Mouse (Mus musculus): ENCODE measurements around the gene Nrros.

The Nrros gene

DNA sequence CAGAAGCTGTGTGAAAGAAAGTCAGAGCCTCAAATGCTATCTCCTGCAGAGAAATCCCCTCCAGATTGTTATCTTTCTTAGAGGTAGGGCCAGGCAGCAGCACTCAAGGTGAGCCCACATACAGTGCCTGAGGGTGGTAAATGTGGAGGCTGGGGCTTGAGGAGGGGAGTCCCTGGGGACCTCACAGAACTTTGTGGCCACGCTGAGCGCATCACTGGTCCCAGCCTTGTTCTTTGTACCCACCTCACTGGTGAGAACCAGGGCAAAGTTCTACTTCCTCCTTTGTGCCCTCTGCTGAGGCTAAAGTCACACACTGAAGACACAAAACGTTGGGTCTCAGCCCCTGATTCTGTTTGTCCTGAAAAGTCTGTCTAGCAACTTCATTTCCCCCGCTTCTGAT, 2.0 kb downstream of the Nrros start:
- no peak for DNase-seq (ENCODE audit: low read depth, low spot score)

DNA sequence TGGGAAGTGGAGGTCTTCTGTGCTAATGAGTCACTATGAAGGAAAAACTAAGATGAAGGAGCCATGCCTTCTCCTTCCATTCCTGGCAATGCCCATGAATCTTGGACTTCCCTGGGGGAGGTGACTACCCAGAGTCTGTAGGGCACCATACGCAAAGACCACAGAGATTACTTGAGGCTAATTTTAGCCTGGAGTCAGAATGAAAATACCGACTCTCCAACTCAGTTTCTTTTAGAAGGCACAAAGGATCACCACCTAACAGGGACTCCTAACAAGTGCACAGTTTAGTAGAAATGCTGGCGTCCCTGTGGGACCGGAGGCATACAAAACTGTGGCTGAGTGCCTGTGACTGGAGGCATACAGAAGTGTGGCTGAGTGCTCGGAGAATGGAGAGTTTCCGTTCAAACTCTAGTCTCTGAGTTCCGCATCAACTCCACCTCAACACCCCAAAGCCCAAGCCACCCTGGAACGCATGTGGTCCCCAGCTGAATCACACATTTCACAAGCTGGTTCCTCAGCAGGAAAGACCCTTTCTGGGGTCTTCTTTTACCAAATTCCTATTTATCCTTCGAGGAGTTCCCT, 4.6 kb downstream of the Nrros start:
- DNase-seq (ENCODE audit: low read depth, low spot score): no peak

DNA sequence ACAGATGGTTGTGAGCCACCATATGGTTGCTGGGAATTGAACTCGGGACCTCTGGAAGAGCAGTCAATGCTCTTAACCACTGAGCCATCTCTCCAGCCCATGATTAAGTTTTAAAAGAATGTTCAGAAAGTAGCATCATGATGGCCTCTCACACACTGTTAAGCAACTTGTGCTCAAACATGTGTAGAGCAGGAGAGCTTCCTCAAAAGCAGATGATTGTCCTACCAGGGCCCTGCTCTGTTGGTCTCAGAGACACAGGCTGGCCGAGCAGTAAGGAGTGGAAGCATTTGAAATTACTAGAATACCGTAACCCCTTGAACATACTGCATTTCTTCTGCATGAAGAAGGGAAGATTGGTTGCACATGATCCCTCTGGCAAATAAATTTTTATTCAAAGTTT, 6.4 kb downstream of the Nrros start:
- DNase-seq (ENCODE audit: low read depth, low spot score): no peak

DNA sequence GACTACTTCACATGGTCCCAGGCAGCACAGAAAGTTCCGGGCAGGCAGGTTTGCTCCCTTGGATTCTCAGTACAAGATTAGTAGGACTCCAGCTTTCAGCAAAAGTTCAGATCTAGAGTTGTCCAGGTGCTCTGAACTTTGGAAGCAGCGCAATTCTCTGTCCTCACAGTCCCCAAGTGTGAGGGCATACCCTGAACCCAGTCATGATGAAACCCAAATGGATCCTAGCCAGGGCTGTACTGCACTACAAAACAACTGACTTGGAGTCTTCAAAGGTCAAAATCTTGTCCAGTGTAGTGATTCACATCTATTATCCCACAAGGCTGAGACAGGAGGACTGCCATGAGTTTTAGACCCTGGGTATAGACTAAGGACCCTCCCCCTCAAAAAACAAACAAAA, 8.0 kb downstream of the Nrros start:
- no peak for DNase-seq (ENCODE audit: low read depth, low spot score)

DNA sequence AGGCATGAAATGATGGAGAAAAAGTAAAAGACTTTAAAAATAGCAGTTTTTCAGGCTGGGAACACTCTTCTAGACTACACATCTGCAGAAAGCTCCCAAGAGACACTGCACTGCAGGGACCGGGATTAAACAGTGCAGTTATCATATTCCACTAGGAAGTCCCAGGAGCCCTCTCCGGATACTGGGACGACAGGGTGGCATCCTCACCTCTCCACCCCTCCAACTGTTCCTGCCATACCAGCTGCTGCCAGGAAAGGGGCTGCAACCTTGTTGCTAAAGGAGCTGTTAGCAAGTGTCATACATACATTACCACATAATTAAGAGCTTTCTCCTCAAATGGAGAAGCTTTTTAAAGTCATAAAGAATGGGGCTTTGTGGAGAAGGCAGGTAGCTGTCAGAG, 8.7 kb downstream of the Nrros start:
- DNase-seq (ENCODE audit: low read depth, low spot score): no peak

DNA sequence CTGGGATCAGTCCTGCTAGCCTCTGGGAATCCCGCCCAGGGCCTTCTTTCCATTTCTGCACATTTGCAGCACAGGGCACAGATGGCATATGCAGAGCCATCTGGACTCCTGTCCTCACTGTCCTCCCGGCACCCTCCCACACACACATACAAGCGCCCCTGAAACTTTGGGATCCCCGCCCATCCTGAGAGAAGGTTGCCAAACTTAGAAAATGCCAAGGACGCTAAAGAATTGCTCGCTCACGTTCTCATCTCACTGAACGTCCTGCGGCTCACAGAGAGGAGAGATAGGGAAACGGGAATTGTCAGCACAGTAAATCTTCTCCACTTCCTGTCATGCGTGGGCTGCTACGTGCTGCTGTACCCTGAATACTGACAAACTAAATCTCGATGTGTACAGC, 11.0 kb downstream of the Nrros start:
- DNase-seq (ENCODE audit: low read depth, low spot score): no peak

DNA sequence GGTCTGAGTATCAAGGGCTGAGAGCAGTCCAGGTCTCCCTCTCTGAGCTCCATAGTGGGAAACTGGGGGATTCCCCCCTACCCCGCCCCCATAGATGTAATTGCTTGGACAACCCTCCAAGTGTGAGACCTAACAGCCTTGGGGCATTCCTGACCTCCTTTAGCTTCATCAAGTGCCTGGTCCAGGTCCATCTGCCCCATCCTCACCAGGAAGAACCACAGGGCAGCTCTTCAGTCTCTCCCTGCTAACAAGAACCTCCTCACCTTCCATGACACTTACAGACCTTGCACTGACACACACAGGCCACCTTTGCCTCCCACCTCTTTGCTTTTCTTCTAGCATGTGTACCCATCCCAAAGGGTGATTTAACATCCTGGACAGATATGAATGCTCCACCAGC, 11.4 kb downstream of the Nrros start:
- DNase-seq (ENCODE audit: low read depth, low spot score): no peak

DNA sequence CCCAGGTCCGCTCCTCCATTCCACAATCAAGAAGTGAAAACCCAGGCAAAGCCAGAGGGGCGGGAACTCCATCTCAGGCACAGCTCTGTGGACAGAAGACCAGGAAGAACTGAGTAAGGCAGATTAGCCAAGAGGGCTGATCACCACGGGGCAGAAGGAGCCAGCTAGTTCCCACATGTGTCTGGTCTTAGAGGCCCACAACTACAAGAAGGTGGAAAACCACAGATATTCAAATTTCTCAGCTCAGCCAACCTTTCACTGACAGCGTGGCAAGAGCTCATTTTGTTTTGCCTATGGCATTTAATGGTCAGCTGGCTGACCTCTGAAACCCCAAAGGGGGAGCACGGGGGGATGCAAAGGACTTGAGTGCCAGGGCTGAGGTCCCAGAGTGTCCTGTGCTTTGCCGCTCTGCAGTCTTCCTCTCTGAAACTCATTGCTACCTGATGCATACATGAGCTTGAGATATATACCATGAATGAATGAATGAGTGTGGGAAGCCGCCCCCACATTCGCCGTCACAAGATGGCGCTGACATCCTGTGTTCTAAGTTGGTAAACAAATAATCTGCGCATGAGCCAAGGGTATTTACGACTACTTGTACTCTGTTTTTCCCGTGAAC, 17.7 kb downstream of the Nrros start:
- no peak for DNase-seq (ENCODE audit: low read depth, low spot score)

DNA sequence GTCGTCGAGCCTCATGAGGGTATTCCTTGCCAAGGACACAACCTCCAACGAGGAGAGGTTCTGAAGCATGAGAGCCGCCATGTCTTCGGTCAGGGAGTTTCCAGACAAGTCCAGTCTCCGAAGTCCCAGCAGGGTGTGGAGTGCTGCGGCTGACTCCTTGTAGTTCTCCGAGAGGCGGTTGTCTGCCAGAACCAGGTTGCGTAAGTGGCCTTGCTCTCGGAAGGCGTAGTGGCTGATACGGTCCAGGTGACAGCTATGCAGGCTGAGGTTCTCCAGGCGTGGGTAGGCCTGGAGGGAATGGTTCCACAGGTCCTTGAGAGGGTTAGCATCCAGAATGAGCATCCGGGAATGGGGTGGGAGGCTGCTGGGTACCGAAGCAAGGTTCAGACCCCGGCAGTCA, 20.8 kb downstream of the Nrros start:
- no peak for DNase-seq (ENCODE audit: low read depth, low spot score)

DNA sequence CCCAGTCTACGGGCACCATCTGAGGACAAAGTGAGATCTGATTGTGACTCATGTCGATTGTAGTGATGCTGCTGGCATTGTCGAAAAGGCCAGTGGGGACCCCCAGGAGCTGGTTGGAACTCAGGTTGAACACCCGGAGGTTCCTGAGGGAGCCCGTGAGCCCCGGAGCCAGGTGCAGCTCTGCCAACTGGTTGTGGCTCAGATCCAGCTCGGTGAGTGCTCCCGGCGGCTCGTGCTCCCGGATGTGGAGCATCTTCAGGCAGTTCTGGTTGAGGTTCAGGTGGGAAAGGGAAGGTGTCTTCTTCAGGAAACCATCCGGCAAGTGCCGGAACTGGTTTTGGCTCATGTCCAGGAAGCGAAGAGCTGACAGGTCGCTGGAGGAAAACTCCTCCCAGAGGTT, 21.6 kb downstream of the Nrros start:
- no peak for DNase-seq (ENCODE audit: low read depth, low spot score)

DNA sequence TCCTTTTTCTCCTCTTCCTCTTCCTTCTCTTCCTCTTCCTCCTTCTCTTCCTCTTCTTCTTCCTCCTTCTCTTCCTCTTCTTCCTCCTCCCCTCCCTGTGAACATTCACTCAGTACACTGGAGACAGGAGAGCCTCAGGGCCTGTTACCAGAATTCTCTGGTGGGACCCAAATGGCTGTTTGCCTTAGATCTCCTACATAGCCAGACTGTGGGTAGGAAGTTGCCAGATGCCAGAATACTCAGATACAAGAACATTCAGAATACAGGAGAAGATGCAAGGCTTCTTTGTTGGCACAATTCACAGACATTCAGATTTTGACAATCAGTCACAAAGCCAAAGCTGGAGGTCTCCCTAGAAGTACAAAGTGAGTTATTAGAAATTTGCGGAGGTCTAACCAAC, 26.4 kb downstream of the Nrros start:
- no peak for DNase-seq (ENCODE audit: low read depth, low spot score)

DNA sequence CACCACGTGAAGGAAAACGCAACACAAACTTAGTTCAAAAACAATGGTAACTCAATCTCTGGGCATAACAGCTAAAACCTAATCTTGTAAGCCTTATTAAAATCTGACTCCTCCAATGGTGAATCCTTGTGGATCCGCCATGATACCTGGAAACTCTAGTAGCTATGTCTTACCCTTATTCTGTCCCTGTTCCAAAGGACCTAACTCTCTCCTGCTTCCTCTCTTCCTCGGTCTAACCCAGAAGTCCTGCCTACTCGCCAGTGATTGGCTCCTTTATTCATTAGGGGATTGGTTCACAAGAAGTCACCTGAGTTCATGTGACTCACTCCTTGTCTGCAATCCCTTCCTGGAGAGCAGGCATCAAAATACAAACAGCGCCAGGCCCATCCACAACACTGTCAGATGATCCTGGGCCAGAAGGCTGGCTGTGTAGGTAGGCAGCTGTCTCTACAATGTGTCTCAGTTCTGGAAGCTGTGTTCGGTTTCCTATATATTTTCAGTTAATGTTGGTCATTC, 29.5 kb downstream of the Nrros start:
- no peak for DNase-seq (ENCODE audit: low read depth, low spot score)

DNA sequence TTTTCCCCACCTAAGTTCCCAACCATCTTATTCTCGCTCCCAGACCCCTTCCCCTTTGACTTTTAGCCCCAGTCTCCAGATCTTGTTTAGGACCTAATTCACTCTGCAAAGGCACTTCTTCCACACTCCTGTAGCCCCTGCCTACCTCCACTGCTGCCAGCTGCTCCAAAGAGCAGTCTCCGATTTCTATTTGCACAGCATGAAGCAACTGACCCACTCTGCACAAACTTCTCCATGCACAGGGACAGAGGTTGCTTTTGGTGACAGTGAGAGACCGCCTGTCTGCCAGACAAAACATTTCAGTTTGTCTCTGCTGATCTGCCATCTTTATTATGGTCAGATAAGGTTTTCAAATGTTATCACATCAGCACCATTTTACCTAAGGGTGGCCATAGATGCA, 32.2 kb downstream of the Nrros start:
- DNase-seq (ENCODE audit: low read depth, low spot score): no peak

DNA sequence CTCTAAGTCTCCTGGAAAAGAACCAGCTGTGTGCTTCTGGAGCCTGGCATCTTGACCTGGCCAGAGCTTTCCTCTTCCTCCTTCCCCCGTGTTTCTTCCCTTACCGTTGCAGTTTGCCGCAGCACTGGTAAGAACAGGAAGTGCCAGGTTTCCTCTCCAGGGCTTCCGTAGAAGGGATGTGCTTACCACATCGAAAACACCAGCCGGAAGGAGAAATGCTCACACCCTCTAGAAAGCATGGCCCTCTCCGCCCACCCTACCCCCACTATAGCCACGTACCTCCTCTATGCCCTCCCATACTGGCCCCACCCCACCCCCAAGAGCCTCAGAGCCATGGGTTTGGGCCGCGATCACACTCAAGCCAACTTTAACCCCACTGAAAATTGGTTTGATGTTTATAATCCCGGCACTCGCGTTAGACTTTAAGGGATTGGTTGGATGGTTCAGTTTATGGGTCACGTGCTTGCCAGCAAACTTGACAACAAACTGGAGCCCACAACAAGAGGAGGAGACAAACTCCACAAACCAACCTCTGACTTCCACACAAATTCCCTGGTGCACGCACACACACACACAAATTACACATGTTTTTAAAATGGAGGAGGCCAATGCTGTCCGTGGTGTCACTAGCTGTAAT, 35.1 kb downstream of the Nrros start:
- no peak for DNase-seq (ENCODE audit: low read depth, low spot score)

DNA sequence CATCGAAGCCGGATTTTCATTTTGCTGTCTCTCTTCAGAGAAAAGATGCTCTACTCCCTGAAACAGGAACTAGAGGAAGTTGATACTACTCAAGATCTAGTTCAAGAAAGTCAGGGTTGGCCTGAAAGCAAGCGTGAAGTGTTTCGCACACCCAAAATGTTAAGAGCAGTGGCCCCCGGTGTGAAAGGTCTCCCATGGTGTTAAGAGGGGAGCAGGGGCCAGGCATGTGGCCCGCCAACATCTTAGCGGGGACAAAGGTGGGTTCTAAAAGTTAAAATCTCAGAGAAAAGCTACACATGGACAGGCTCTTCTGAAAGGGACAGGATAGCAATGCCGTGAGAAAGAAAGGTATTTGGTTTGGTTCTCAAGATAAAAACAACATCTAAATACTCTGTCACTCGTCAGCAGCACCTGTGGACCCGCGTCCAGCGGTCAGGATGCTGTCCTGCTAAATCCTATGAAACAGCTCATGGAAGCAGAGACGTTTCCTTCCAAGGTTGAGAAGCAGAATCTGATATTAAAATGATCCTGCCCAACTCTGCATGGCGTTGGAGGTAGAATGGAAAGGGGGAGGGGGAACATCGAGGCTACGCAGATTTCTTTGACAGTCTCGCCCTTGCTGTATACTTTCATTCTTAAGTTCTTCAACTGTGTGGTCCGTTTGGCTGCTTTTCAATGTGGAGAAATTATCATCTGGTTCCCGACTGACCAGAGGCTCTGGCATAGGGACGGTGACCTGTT, 35.8 kb downstream of the Nrros start:
- no peak for DNase-seq (ENCODE audit: low read depth, low spot score)

DNA sequence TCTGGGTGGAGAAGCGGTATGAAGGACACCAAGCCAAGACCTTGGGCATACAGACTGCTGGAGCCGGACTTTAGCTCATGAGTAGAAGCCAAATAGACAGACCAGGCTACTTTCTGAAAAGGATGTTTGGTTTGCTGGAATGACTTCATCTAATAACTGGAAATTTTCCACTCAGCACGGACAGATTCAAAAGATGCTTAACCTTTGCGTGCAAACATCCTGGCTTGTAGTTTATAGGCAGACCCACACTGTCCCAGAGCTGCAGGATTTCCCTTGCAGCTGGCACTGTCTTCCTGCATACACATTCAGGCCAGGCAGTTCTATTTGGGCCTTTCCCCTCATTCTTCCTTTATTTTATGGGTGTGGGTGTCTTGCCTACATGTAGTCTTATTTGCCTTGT, 38.3 kb downstream of the Nrros start:
- DNase-seq (ENCODE audit: low read depth, low spot score): no peak

DNA sequence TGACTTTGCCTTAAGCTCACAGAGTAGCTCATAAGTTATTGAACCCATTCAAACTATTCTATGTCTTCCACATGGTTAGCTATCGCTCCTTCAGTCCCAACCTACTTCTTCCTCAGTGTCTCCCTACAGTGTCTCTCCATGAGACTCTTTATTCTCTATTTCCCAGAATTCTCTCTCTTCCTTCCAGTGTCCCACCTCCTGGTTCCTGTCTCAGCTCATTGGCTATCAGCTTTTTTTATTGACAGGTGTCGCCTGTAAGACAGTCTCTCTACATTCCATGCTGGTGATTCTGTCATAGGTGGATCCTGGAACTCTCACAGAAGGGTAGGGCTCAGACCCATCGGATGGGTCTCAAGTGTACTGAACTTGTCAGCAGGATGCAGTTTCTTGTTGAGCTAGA, 40.0 kb downstream of the Nrros start:
- no peak for DNase-seq (ENCODE audit: low read depth, low spot score)

DNA sequence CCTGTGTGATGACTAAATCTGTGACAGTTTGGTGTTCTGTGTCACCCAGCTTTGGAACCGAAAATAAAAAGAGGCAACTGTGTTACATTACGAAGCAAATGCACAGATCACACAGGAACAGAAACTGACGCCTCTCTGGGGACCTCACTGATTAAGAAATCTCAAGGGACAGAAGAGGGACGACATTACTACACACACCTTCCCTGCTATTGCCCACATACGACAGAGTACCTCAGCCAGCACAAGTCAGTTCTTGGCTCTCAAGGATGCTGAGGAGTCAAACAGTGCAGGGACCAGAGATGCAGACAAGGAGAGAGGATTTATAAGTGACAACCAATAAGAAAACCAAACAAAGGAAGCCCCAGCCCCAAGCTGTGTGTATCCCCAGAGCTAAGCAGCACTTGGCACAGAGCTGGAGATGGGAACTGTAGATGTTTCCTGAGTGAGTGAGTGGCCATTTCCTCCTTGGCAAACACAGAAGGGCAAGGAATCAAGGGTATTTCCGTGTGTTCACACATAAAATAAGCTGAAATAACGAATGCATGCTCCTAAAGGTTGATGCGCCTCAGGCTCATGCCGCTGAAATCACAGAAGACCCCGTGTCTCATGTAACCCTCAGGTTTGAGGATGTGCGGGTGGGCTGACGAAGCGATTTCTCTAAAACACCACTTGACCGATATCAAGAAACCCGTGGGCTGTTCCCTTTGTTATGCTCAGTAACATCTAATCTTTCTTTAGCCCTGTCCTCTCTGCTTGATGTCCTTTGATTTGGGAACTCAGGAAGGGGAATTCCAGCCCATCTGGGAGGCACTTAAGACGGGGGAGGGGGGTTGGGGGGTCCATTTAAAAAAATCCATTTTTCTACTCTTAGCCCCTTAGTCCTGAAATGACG, 40.7 kb downstream of the Nrros start:
- DNase-seq (ENCODE audit: low read depth, low spot score): no peak

DNA sequence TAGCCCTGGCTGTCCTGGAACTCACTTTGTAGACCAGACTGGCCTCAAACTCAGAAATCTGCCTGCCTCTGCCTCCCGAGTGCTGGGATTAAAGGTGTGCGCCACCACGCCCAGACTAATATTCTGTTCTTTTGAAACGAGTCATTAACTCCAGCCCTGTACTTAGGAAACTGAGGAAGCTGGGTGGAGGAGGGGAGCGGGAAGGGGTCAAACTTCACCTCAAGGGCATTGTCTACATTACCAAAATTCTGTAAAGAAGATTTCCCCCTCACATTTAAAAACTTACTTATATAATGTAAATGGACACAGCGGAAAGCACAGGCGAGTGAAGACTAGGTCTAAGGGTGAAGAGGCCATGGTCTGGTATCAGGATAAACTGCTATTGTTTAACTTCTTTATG, 41.4 kb downstream of the Nrros start:
- DNase-seq (ENCODE audit: low read depth, low spot score): no peak

DNA sequence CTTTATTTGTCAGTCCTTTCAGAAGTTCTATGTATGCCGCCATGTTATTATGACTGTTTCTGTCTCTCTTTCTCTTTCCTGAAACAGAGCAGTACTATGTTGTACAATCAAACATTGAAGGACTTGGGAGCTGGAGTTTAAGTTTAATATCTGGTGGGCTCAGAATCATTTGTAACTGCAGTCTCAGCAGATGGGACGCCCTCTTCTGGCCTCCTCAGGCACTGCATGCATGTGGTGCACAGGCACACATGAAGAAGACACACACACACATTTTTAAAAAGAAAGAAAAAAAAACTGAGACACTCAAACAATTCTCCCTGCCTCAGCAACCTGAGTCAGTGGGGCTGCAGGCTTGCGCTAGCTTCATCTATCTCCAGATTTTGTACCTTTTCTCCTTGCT, 44.9 kb downstream of the Nrros start:
- no peak for DNase-seq (ENCODE audit: low read depth, low spot score)

DNA sequence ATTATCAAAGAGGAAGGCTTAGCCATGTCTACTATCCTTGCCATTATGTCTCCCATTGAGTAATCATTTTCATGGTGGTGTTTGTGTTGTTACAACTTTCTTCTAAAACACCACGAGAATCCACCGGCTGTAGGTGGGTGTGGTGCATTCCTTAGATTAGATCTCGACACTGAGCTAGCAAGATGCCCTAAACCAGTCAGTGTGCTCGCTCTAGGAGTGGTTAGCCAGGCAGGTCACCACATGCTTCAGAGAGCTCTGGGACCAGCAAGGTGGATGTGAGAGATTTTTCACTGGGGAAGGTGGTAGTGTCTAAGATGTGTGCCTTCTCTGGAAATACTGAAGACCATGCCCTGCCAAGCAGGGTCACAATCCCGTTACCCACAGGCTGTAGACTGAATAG, 49.2 kb downstream of the Nrros start:
- no peak for DNase-seq (ENCODE audit: low read depth, low spot score)

DNA sequence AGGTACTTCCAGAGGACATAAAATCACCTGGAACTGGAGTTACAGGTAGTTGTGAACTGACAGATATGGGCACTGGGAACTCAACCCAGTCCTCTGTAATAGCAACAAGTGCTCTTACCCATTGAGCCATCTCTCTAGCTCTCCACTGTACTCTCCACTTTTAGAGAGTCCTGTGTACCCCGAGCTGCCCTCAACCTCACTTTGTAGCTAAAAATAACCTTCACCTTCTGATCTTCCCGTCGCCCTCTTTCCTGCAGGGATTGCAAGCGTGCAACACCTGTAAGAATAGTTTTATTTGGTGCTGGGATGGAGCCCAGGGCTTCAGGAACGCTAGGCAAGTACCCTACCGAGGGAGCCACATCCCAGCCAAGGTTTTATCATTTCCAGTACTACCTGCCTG, 49.6 kb downstream of the Nrros start:
- DNase-seq (ENCODE audit: low read depth, low spot score): no peak
